Mouse (Mus musculus) brown adipose tissue, adult 24 weeks (tissue): Measurements from ENCODE around the gene Card6. TPM values are rescaled to one million over a fixed set of nuclear protein-coding genes. Genes with fewer than 3 reads are reported as not detected.

ENCODE experiments used
- H3K27ac ChIP-seq: fragments of 200-500 bp; replicated peaks from 2 replicates; pipeline ENCODE4 v1.5.1; 2012; ENCODE audit warnings: low read depth, mild to moderate bottlenecking, low read length
- H3K4me1 ChIP-seq: fragments of 200-500 bp; 2 replicates; pipeline ENCODE4 v1.6.1; 2012; ENCODE audit warnings: low read length, mixed read lengths; ENCODE audit not compliant: control insufficient read depth, insufficient read depth, insufficient read length
- H3K4me3 ChIP-seq: fragments of 200-500 bp; 2 replicates; pipeline ENCODE4 v1.5.1; 2012; ENCODE audit warnings: low read depth, mild to moderate bottlenecking, low read length, moderate library complexity; ENCODE audit not compliant: insufficient read depth
- polyA plus RNA-seq: library from polyadenylated mRNA; stranded (reverse); fragments of >200 nt; gene quantifications from 2 replicates; pipeline ENCODE4 v1.2.4, GENCODE M21; 2012; ENCODE audit not compliant: missing spikeins, insufficient read depth, insufficient read length

Card6 gene
- 1.6 and 2.4 TPM in 2 replicates for polyA plus RNA-seq

DNA sequence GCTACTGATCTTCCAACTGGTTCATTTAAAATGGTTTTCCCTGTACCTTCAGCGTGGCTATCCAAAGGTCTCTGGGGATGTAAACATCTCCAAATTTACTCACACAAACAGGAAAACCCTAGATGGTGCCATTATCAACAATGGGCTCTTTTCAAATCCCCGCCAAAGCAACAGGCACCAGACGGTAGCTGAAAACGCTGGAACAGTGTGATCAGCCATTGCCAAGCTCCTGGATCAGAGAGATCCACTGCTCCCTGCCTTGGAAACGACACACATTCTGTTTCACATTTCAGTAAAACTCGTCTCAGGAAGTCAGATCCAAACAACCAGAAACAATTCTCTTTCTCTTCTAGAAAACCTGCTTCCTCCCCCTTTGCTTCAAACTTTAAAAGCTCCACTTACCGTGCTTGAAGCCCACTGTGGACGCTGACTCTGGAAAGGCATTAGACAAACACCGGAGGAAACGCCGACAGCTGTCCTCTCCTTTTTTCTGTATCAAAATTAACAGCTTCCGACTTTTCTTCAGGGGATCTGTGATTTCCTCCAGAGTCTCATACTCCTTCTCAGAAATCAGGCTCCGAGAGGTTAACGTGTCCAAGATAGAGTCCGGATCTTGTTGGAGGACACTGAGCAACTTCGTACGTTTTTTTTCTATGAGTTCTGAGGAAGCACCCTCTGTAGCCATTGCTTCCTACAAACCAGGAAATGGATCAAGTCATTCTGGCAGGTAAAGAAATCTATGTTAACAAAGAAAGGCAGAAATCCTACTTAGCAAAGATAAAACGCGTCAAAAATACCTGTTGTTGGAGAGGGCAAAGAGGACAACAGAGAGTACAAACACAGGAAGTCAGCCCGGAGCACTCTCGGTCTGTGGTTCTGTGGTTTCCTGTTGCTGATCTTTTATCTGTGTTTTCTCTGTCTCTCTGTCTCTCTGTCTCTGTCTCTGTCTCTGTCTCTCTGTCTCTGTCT lies at the start of gene Card6:
Gene Card6 (minus strand): TSS at position 854 of the 969 bp plus-strand sequence.
- Histone ChIP-seq H3K27ac (peak within 1 kb of the TSS; percentile 72), H3K4me1 (no peaks in the 10 kb centered on the region), H3K4me3 (peak within 1 kb of the TSS; percentile 74)

DNA sequence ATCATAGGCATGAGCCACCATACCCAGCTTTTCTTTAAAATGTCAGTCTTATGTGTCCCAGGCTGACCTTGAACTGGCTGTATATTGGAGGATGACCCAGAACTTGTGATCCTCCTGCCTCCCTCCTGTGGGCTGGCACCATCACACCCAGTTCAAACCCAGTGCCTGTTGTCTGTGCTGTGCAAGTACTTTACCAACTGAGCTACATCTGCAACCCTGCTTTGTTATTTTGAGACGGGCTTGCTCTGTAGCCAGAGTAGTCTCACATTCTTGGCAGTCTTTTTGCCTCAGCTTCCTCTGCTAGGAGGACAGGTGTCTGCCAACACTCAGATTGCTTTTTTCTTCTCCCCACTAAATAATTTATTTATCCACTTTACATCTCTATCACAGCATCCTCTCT lies 49.0 kb upstream of the Card6 start:
- Histone ChIP-seq H3K4me3 (no peak overlapping the region), H3K27ac (no peak overlapping the region), H3K4me1 (peaks cover 19% of the 10 kb centered on the region)

DNA sequence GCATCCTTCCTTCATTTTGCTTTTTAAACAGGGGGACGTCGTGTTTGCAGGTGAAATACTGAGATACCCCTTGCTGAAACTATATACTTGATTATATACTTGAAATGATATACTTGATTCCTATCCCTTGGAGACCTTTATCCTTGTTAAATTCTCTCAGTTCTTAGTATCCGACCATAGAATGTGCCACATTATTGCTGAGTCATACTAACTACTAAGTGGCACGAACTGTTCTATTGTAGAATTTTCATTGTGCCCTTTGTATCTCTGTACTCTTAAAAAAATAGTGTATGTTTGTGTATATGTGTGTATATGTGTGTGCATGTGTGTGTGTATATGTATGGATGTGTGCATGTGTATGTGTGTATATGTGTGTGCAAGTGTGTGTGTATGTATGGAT lies 48.0 kb upstream of the Card6 start:
- peaks cover 19% of the 10 kb centered on the region for H3K4me1 ChIP-seq
- H3K27ac ChIP-seq, result no peak overlapping the region
- no peak overlapping the region for H3K4me3 ChIP-seq

DNA sequence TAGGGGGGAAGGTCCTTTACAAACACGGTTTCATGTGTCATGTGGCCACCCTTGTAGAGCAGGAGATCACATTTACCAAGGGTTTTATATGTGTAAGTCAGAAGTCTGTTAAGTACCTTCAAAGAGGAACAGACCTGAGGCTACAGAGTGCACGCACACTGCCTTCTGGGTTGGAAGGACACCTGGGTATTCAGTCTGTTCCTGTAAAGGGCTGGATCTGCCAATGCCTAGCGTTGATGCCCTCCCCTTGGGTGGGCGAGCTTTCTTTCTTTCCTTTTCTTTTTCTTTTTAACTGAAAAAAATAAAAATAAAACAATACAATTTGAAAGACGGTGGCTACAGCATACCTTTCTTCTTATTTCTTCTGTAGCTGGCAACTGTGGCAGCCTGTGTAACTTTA lies 46.8 kb upstream of the Card6 start:
- Histone ChIP-seq H3K27ac (no peak overlapping the region), H3K4me1 (peaks cover 22% of the 10 kb centered on the region), H3K4me3 (no peak overlapping the region)

DNA sequence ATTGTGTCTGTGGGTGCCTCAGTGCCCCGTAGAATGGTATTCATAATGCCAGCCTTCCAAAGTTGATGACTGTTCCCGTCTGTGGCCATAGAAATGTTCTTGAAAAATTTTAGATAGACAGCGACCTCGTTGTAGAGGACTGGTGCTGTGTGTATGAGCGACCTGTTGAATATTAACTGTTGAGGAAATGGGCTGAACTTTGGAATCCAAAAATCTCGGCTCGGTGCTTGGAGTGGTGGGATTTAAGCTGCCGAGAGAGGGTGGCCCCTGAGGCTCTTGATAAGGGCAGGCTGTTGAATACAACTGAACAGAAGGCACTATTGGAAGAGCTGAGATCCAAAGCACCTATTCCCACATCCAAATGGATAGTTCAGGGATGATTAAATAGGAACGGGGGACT lies 46.3 kb upstream of the Card6 start:
- Histone ChIP-seq H3K27ac (no peak overlapping the region), H3K4me3 (no peak overlapping the region)

DNA sequence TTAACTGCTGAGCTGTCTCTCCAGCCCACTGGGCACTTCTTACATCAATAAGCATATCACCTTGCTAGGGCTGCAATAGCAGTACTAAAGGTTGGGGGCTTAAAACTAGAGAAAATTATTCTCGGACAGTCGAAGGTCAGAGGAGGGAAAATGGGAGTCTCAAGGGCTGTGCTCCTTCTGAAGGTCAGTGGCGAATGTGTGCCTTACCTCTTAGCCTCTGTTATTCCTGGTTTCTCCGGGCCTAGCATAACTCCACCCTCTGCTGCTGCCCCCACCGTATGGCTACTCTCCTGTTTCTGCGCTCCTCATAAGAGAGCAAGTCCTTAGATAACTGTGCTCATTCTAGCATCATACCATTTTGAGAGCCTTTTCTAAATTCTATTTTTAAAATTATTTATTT lies 43.8 kb upstream of the Card6 start:
- no peak overlapping the region for H3K4me3 ChIP-seq
- peaks cover 22% of the 10 kb centered on the region for H3K4me1 ChIP-seq
- H3K27ac ChIP-seq, result no peak overlapping the region

More for the DNA sequence above, 46.3 kb upstream of the Card6 start:
- H3K4me1 ChIP-seq, result peaks cover 24% of the 10 kb centered on the region

DNA sequence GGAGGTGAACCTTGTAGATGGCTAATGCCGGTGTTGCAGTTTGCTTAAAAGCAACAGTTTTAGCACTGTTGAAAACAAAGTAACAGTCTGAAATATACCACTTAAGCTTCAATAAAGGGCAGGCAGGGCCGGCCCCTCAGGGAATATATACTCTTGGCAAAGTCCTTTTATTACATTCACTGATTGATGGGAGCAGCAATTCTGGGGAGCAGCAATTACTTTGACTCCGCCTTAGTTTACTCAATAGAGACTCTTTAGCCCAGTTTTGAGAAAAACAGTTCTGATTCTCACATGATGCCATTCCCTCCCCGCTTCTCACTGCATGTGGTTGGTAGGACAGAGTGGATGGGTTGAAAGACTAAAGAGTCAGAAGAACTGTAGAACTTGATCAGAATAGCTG lies 40.8 kb upstream of the Card6 start:
- H3K4me3 ChIP-seq, result no peak overlapping the region
- peaks cover 19% of the 10 kb centered on the region for H3K4me1 ChIP-seq
- H3K27ac ChIP-seq, result peak overlapping the region; percentile 76

DNA sequence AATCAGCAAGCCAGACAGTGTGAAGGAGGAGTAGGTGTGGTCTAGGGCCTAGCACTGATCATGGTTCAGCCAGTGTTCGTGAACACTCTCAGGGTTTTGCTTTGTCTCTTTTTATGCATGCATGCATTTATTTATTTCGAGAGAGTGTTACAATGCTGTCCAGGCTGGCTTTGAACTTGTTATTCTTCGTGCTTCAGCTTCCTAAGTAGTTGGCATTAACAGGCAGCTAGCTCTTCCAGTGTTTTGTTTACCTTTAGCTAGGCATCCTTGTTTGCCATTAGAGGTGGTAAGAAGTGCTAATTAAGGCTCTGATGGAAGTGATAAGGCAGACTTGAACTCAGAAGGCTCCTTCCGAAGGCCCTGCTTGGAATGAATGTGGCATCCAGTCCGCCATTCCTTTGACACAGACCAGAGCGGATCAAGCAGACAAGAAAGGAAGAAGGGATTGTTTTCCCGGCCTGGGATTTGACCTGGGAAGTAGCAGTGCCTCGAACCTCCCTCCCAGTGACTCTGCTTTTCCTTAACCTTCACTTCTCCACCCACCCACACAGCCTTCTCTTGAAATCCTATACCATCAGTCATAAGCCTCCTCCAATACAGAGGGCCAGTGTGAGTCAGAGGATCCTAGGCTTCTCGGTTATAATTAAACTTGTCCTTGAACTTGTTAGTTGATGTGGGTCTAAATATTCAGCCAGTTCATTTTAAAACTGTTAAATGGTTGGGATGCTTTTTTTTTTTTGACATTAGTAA lies 37.0 kb upstream of the Card6 start:
- Histone ChIP-seq H3K27ac (peak overlapping the region; percentile 7), H3K4me3 (peak overlapping the region; percentile 18), H3K4me1 (peaks cover 19% of the 10 kb centered on the region)

DNA sequence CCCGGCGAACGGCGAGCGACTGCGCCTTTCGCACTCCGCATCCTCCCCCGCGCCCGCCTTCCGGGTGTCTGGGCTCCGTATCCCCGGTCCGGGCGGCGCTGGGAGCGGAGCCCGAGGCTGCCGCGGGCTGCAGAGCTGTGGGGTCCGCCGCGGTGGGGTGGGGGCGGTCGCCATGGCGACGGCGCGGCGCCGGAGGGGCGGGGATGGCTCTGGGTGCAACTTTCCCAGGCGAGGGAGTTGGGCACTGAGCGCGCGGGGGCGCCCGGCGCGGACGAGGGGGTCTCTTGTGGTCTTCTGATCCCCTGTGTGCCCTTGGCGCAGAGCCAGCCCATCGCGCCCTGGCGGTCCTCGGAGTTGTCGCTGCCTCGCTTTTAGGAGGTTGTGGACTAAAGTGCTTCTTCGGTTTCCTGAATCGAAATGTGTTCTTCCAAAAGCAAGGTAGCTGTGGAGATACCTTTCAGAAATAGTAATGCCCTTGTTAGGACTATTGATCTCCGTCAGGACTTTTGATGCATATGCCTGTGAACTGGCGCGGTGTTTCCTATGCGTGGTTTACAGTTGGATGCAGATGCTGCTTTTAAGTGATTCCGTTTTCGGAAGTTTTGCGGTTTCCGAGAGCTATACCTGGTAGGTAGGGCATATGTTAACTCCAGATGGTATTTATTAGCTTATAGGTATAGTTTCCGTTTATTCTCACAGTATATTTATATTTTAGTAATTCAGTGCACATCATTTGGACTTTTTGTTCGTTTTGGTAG lies 35.9 kb upstream of the Card6 start:
- H3K27ac ChIP-seq, result peak overlapping the region; percentile 58; the same call in 1 of the 2 replicates
- peak overlapping the region; percentile 79 for H3K4me3 ChIP-seq
- peaks cover 12% of the 10 kb centered on the region; the same call in 1 of the 2 replicates for H3K4me1 ChIP-seq

DNA sequence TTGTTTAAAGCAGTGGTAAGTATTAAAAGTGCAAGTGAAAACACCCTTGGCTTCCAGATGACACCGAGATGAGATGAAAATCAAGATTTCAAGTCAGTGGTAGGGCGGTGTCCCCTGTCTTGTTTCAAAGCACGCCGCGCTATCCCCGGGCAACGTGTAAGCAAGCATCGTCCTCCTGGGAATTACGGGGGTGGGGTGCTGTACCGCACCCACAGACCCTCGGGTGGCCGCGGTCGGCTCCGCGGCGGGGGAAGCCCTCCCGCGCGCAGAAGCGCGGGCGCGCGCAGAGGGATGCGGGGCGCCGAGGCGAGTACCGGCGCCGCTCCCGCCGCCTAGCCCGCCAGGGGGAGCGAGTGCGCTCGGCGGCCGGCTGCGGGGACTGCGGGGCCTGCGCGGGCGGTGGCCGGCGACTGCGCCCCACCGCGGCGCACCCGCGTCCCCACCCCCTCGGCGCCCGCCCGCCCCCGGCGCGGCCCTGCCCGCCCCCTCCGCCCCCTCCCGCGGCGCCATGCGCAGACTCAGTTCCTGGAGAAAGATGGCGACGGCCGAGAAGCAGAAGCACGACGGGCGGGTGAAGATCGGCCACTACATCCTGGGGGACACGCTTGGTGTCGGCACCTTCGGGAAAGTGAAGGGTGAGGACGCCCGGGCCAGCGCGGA lies 35.2 kb upstream of the Card6 start, which contains the start of gene Prkaa1:
Gene Prkaa1 (plus strand): TSS at position 501 of the 660 bp plus-strand sequence.
- Histone ChIP-seq H3K27ac (peak within 1 kb of the TSS; percentile 58), H3K4me1 (peaks cover 10% of the 10 kb centered on the region; the same call in 1 of the 2 replicates), H3K4me3 (peak within 1 kb of the TSS; percentile 96)

DNA sequence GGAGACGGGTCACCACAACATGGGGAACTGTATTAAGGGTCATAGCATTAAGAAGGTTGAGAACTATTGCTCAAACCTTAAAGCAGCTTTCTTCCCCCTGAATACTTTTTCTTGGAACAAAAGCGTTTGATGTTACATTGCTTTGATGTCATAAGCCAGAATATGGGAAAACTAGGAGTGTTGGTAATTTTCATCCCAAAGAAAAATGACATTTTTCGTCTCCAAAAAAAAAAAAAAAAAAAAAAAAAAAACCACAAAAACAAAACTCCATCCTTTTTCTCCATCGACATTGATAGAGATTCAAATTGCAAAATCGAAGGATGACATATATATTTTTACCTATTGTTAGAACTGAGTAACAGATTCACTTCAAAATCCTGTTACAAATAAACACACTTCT lies 34.4 kb upstream of the Card6 start:
- H3K4me3 ChIP-seq, result no peak overlapping the region
- no peak overlapping the region for H3K27ac ChIP-seq
- peaks cover 8% of the 10 kb centered on the region; the same call in 1 of the 2 replicates for H3K4me1 ChIP-seq

DNA sequence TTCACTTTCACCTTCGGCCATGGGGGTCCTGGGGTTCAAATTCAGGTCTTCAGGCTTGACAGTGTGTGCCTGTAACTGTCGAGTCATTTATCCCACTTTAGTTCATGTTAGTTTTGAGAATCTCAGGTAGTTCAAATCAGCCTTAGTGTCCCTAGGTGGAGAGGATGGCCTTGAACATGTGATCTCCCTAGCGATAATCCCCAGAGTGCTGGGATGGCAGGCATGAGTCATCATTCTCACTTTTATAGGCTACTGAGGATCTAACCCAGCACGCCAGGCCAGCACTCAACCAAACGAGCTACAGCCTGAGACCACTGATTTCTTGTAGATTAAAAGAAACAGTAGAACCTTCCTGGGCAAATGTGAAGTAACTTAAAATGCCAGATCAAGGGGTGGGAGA lies 33.7 kb upstream of the Card6 start:
- H3K4me1 ChIP-seq, result peaks cover 8% of the 10 kb centered on the region; the same call in 1 of the 2 replicates
- H3K4me3 ChIP-seq, result no peak overlapping the region
- peak overlapping the region; percentile 28; the same call in 1 of the 2 replicates for H3K27ac ChIP-seq

DNA sequence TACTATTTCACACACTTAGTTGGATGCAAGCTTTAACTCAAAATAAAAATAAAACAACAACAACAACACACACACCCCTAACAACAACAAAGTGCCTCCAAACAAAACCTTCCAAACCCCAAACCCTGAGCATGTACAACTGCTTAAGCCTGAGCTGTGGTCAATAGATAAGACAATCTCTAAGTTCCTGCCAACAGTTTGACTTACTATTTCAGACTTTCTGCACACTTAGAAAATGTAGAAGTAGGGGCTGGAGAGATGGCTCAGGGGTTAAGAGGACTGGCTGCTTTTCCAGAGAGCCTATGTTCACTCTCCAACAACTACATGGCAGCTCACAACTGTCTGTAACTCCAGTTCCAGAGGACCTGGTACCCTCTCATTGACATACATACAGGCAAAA lies 32.0 kb upstream of the Card6 start:
- H3K27ac ChIP-seq, result no peak overlapping the region
- peaks cover 5% of the 10 kb centered on the region; the same call in 1 of the 2 replicates for H3K4me1 ChIP-seq
- H3K4me3 ChIP-seq, result no peak overlapping the region

DNA sequence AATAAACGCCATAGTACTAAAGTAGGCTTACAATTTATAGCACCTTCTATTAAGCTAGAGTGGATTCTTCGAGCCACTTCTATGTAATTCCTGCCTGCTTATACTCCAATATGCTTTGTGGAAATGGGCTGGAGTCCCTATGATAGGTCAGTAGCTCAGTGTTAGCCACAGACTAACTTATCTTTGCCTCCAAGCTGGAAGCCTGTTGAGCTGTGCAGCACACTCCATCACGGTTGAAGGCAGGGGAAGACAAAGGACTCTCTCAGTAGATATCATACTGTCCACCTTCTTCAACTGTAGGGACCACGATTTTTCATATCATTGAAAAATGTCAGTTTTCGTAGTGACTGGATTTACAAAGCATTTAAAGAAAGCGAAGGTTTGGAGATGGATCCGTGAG lies 31.5 kb upstream of the Card6 start:
- Histone ChIP-seq H3K27ac (no peak overlapping the region), H3K4me3 (no peak overlapping the region), H3K4me1 (peaks cover under 1% of the 10 kb centered on the region; the same call in 1 of the 2 replicates)
